Mouse (Mus musculus) liver, adult 2 months (tissue): ENCODE results near the gene Olfr585. TPM values are rescaled to one million over a fixed set of nuclear protein-coding genes. Genes with fewer than 3 reads are reported as not detected.

Experiments used
- DNase-seq: peaks from one replicate; pipeline ENCODE4 v3.0.0-alpha.2; 2011; ENCODE audit warnings: low read depth, low spot score; ENCODE audit errors: extremely low read depth
- H3K27ac ChIP-seq: fragments of 200-500 bp; replicated peaks from 2 replicates; pipeline ENCODE4 v1.5.1; 2012; ENCODE audit warnings: low read depth, mild to moderate bottlenecking, control low read depth, inconsistent platforms, low read length; ENCODE audit not compliant: insufficient read depth
- H3K27me3 ChIP-seq: fragments of 200-500 bp; 2 replicates; pipeline ENCODE4 v1.6.1; 2012; ENCODE audit warnings: mild to moderate bottlenecking, moderate library complexity, low read length, inconsistent platforms; ENCODE audit not compliant: control insufficient read depth, insufficient read depth
- H3K36me3 ChIP-seq: fragments of 200-500 bp; 2 replicates; pipeline ENCODE4 v1.6.1; 2012; ENCODE audit warnings: low read length, inconsistent platforms; ENCODE audit not compliant: control insufficient read depth, insufficient read depth
- H3K4me1 ChIP-seq: fragments of 200-500 bp; 2 replicates; pipeline ENCODE4 v1.6.1; 2011; ENCODE audit warnings: low read length; ENCODE audit not compliant: control insufficient read depth, insufficient read depth
- H3K4me3 ChIP-seq: fragments of 200-500 bp; 2 replicates; pipeline ENCODE4 v1.5.1; 2011; ENCODE audit warnings: low read depth, mild to moderate bottlenecking, control low read depth, low read length, moderate library complexity; ENCODE audit not compliant: insufficient read depth
- H3K79me2 ChIP-seq: fragments of 200-500 bp; 2 replicates; pipeline ENCODE4 v1.6.1; 2012; ENCODE audit warnings: inconsistent platforms, mild to moderate bottlenecking, low read length, moderate library complexity; ENCODE audit not compliant: control insufficient read depth, insufficient read depth
- H3K9ac ChIP-seq: fragments of 200-500 bp; 2 replicates; pipeline ENCODE4 v1.6.1; 2012; ENCODE audit warnings: low read depth, mild to moderate bottlenecking, control low read depth, inconsistent platforms, low read length
- CTCF ChIP-seq: fragments of 200-500 bp; IDR thresholded peaks from 2 replicates; pipeline ENCODE4 v1.5.1; 2011; ENCODE audit warnings: low read depth, low read length, control low read depth
- POLR2A ChIP-seq: fragments of 200-500 bp; IDR thresholded peaks from 2 replicates; pipeline ENCODE4 v1.6.1; 2011; ENCODE audit warnings: low read length, control low read depth; ENCODE audit not compliant: insufficient read depth; ENCODE audit errors: extremely low read depth
- WGBS: fragments of 180-500 bp; shearing (Covaris S2); methylation state at CpG from one replicate; pipeline ENCODE4 v1.1.7; 2018; 5-methylcytosine and 5-hydroxymethylcytosine counted together
- polyA plus RNA-seq: library from polyadenylated mRNA; depleted of rRNA; stranded (reverse); fragments of >200 nt; gene quantifications from 2 replicates; pipeline ENCODE4 v1.2.3, GENCODE M21; 2012; rRNA removed
- total RNA-seq: library from RNA; depleted of rRNA; stranded (reverse); fragments of >200 nt; gene quantifications from 2 replicates; pipeline ENCODE4 v1.2.3, GENCODE M21; 2014; rRNA removed

Gene Olfr585
- not detected in 2 replicates for total RNA-seq
- polyA plus RNA-seq = not detected in 2 replicates

GRCm38 (mm10) chr7:103097420-103097819 lies at the start of gene Olfr585:
Gene Olfr585 (plus strand): TSS chr7:103097720.
- no peak within 1 kb of the TSS for H3K4me3 ChIP-seq
- no peaks in the 10 kb centered on the region for H3K36me3 ChIP-seq
- no peaks in the 10 kb centered on the region for H3K4me1 ChIP-seq
- H3K27ac ChIP-seq = no peak within 1 kb of the TSS
- H3K9ac ChIP-seq = no peak within 1 kb of the TSS
- no peak for TF ChIP-seq POLR2A
- TF ChIP-seq CTCF = no peak
- no peak for DNase-seq
- H3K27me3 ChIP-seq = no peaks in the 10 kb centered on the region
- 77% methylated on average over 1 of the region's 1 CpGs for WGBS
- H3K79me2 ChIP-seq = no peaks in the 10 kb centered on the region

GRCm38 (mm10) chr7:103051000-103051399 lies 46.5 kb upstream of the Olfr585 start, which contains the start of gene Olfr583:
Gene Olfr583 (plus strand): TSS chr7:103051300.
- Histone ChIP-seq H3K9ac (no peak within 1 kb of the TSS), H3K36me3 (no peaks in the 10 kb centered on the region), H3K27ac (no peak within 1 kb of the TSS), H3K4me1 (no peaks in the 10 kb centered on the region), H3K79me2 (no peaks in the 10 kb centered on the region), H3K4me3 (no peak within 1 kb of the TSS), H3K27me3 (no peaks in the 10 kb centered on the region)
- no peak for DNase-seq
- WGBS = 80% methylated on average over 1 of the region's 1 CpGs
- TF ChIP-seq CTCF (no peak), POLR2A (no peak)

GRCm38 (mm10) chr7:103081585-103081984 lies 15.9 kb upstream of the Olfr585 start, which contains the start of gene Olfr584:
Gene Olfr584 (plus strand): TSS chr7:103081885.
- Histone ChIP-seq H3K4me1 (no peaks in the 10 kb centered on the region), H3K9ac (no peak within 1 kb of the TSS), H3K79me2 (no peaks in the 10 kb centered on the region), H3K27me3 (no peaks in the 10 kb centered on the region), H3K36me3 (no peaks in the 10 kb centered on the region), H3K27ac (no peak within 1 kb of the TSS), H3K4me3 (no peak within 1 kb of the TSS)
- no peak for DNase-seq
- WGBS = 71% methylated on average over 1 of the region's 1 CpGs
- TF ChIP-seq CTCF (no peak), POLR2A (no peak)

GRCm38 (mm10) chr7:103119406-103119805 lies 21.9 kb downstream of the Olfr585 start:
- WGBS = 41% methylated on average over 3 of the region's 3 CpGs
- H3K36me3 ChIP-seq = no peaks in the 10 kb centered on the region
- TF ChIP-seq CTCF (peak; percentile 9; the same call in 1 of the 2 replicates), POLR2A (no peak)
- H3K4me3 ChIP-seq = no peak overlapping the region
- H3K79me2 ChIP-seq = no peaks in the 10 kb centered on the region
- H3K4me1 ChIP-seq = no peaks in the 10 kb centered on the region
- DNase-seq = no peak
- no peak overlapping the region for H3K9ac ChIP-seq
- H3K27me3 ChIP-seq = no peaks in the 10 kb centered on the region
- H3K27ac ChIP-seq = no peak overlapping the region

GRCm38 (mm10) chr7:103125538-103125937 lies 28.0 kb downstream of the Olfr585 start, which contains the start of gene Olfr586:
Gene Olfr586 (minus strand): TSS chr7:103125638.
- no peak within 1 kb of the TSS for H3K27ac ChIP-seq
- no peaks in the 10 kb centered on the region for H3K79me2 ChIP-seq
- TF ChIP-seq POLR2A (no peak), CTCF (no peak)
- no peaks in the 10 kb centered on the region for H3K36me3 ChIP-seq
- no peak within 1 kb of the TSS for H3K4me3 ChIP-seq
- no peaks in the 10 kb centered on the region for H3K4me1 ChIP-seq
- 91% methylated on average over 3 of the region's 3 CpGs for WGBS
- no peak for DNase-seq
- no peaks in the 10 kb centered on the region for H3K27me3 ChIP-seq
- no peak within 1 kb of the TSS for H3K9ac ChIP-seq

- 71% methylated on average over 1 of the region's 1 CpGs for WGBS
- TF ChIP-seq POLR2A = no peak
- Histone ChIP-seq H3K27ac (no peak within 1 kb of the TSS), H3K4me1 (no peaks in the 10 kb centered on the region), H3K27me3 (no peaks in the 10 kb centered on the region), H3K36me3 (no peaks in the 10 kb centered on the region), H3K9ac (no peak within 1 kb of the TSS), H3K4me3 (no peak within 1 kb of the TSS), H3K79me2 (no peaks in the 10 kb centered on the region)
- no peak for DNase-seq
Measured at GRCm38 (mm10) chr7:103140579-103140978, 43.1 kb downstream of the Olfr585 start, which contains the start of gene Olfr588-ps1. Gene Olfr588-ps1 (plus strand): TSS chr7:103140879.

Other genes with a start within 250 kb of the Olfr585 start
- not detected in 2 replicates for gene Olfr566, start 239.0 kb upstream of the Olfr585 start, total RNA-seq
- gene Olfr566, start 239.0 kb upstream of the Olfr585 start, polyA plus RNA-seq = not detected in 2 replicates
- gene Olfr568, start 220.6 kb upstream of the Olfr585 start, total RNA-seq = not detected in 2 replicates
- gene Olfr568, start 220.6 kb upstream of the Olfr585 start, polyA plus RNA-seq = not detected in 2 replicates
- not detected in 2 replicates for gene Olfr569, start 206.8 kb upstream of the Olfr585 start, total RNA-seq
- gene Olfr569, start 206.8 kb upstream of the Olfr585 start, polyA plus RNA-seq = not detected in 2 replicates
- not detected in 2 replicates for gene Olfr570, start 203.1 kb upstream of the Olfr585 start, total RNA-seq
- not detected in 2 replicates for gene Olfr570, start 203.1 kb upstream of the Olfr585 start, polyA plus RNA-seq
- gene Olfr571, start 180.2 kb upstream of the Olfr585 start, total RNA-seq = not detected in 2 replicates
- not detected in 2 replicates for gene Olfr571, start 180.2 kb upstream of the Olfr585 start, polyA plus RNA-seq
- gene Olfr572, start 173.3 kb upstream of the Olfr585 start, total RNA-seq = not detected in 2 replicates
- not detected in 2 replicates for gene Olfr572, start 173.3 kb upstream of the Olfr585 start, polyA plus RNA-seq
- not detected in 2 replicates for gene Olfr573-ps1, start 155.1 kb upstream of the Olfr585 start, total RNA-seq
- not detected in 2 replicates for gene Olfr573-ps1, start 155.1 kb upstream of the Olfr585 start, polyA plus RNA-seq
- not detected in 2 replicates for gene Olfr574, start 149.3 kb upstream of the Olfr585 start, total RNA-seq
- not detected in 2 replicates for gene Olfr574, start 149.3 kb upstream of the Olfr585 start, polyA plus RNA-seq
- gene Olfr575, start 138.9 kb upstream of the Olfr585 start, total RNA-seq = not detected in 2 replicates
- gene Olfr575, start 138.9 kb upstream of the Olfr585 start, polyA plus RNA-seq = not detected in 2 replicates
- gene Olfr576, start 135.1 kb upstream of the Olfr585 start, total RNA-seq = not detected in 2 replicates
- not detected in 2 replicates for gene Olfr576, start 135.1 kb upstream of the Olfr585 start, polyA plus RNA-seq
- gene Olfr577, start 121.8 kb upstream of the Olfr585 start, total RNA-seq = not detected in 2 replicates
- not detected in 2 replicates for gene Olfr577, start 121.8 kb upstream of the Olfr585 start, polyA plus RNA-seq
- not detected in 2 replicates for gene Olfr578, start 108.4 kb upstream of the Olfr585 start, total RNA-seq
- not detected in 2 replicates for gene Olfr578, start 108.4 kb upstream of the Olfr585 start, polyA plus RNA-seq
- gene Olfr582, start 59.7 kb upstream of the Olfr585 start, total RNA-seq = not detected in 2 replicates
- gene Olfr582, start 59.7 kb upstream of the Olfr585 start, polyA plus RNA-seq = not detected in 2 replicates
- gene Olfr583, start 46.4 kb upstream of the Olfr585 start, total RNA-seq = not detected in 2 replicates
- gene Olfr583, start 46.4 kb upstream of the Olfr585 start, polyA plus RNA-seq = not detected in 2 replicates
- not detected in 2 replicates for gene Olfr584, start 15.8 kb upstream of the Olfr585 start, total RNA-seq
- not detected in 2 replicates for gene Olfr584, start 15.8 kb upstream of the Olfr585 start, polyA plus RNA-seq
- gene Olfr586, start 27.9 kb downstream of the Olfr585 start, total RNA-seq = not detected in 2 replicates
- not detected in 2 replicates for gene Olfr586, start 27.9 kb downstream of the Olfr585 start, polyA plus RNA-seq
- gene Olfr588-ps1, start 43.2 kb downstream of the Olfr585 start, total RNA-seq = not detected in 2 replicates
- gene Olfr588-ps1, start 43.2 kb downstream of the Olfr585 start, polyA plus RNA-seq = not detected in 2 replicates
- not detected in 2 replicates for gene Olfr589, start 58.6 kb downstream of the Olfr585 start, total RNA-seq
- gene Olfr589, start 58.6 kb downstream of the Olfr585 start, polyA plus RNA-seq = not detected in 2 replicates
- not detected in 2 replicates for gene Olfr591, start 80.6 kb downstream of the Olfr585 start, total RNA-seq
- not detected in 2 replicates for gene Olfr591, start 80.6 kb downstream of the Olfr585 start, polyA plus RNA-seq
- not detected in 2 replicates for gene Olfr592, start 87.1 kb downstream of the Olfr585 start, total RNA-seq
- gene Olfr592, start 87.1 kb downstream of the Olfr585 start, polyA plus RNA-seq = not detected in 2 replicates
- gene Olfr593, start 114.1 kb downstream of the Olfr585 start, total RNA-seq = not detected in 2 replicates
- gene Olfr593, start 114.1 kb downstream of the Olfr585 start, polyA plus RNA-seq = not detected in 2 replicates
- gene Olfr594, start 119.3 kb downstream of the Olfr585 start, total RNA-seq = not detected in 2 replicates
- not detected in 2 replicates for gene Olfr594, start 119.3 kb downstream of the Olfr585 start, polyA plus RNA-seq
- gene Usp17ld, start 154.8 kb downstream of the Olfr585 start, total RNA-seq = not detected in 2 replicates
- not detected in 2 replicates for gene Usp17ld, start 154.8 kb downstream of the Olfr585 start, polyA plus RNA-seq
- gene Olfr596, start 207.9 kb downstream of the Olfr585 start, total RNA-seq = not detected in 2 replicates
- not detected in 2 replicates for gene Olfr596, start 207.9 kb downstream of the Olfr585 start, polyA plus RNA-seq
- not detected in 2 replicates for gene Olfr597, start 218.6 kb downstream of the Olfr585 start, total RNA-seq
- gene Olfr597, start 218.6 kb downstream of the Olfr585 start, polyA plus RNA-seq = not detected in 2 replicates
- gene Olfr598, start 225.8 kb downstream of the Olfr585 start, total RNA-seq = not detected in 2 replicates
- gene Olfr598, start 225.8 kb downstream of the Olfr585 start, polyA plus RNA-seq = not detected in 2 replicates
- not detected in 2 replicates for gene Olfr599, start 238.2 kb downstream of the Olfr585 start, total RNA-seq
- gene Olfr599, start 238.2 kb downstream of the Olfr585 start, polyA plus RNA-seq = not detected in 2 replicates